Mouse (Mus musculus) kidney, postnatal 0 days (tissue): ENCODE results near the gene Tsc2. TPM values are rescaled to one million over a fixed set of nuclear protein-coding genes. Genes with fewer than 3 reads are reported as not detected.

Source experiments
- ATAC-seq: fragments of 200-750 bp; cut with Nextera tagmentation; replicated peaks from 2 replicates; pipeline ENCODE4 v1.8.0; 2017; ENCODE audit warnings: low read depth, moderate number of reproducible peaks, moderate TSS enrichment, moderate library complexity; ENCODE audit not compliant: low FRiP score
- DNase-seq: peaks from one replicate; pipeline ENCODE4 v3.0.0-alpha.2; 2016; ENCODE audit warnings: low spot score
- H3K27ac ChIP-seq: fragments of 300-500 bp; sonication (generic); 2 replicates; pipeline ENCODE4 v1.5.1; 2014; ENCODE audit warnings: mild to moderate bottlenecking
- H3K27me3 ChIP-seq: fragments of 300-500 bp; sonication (generic); 2 replicates; pipeline ENCODE4 v1.6.1; 2014; ENCODE audit warnings: low read length, mixed read lengths; ENCODE audit not compliant: insufficient read depth
- H3K36me3 ChIP-seq: fragments of 300-500 bp; sonication (generic); 2 replicates; pipeline ENCODE4 v1.6.1; 2014; ENCODE audit warnings: low read length, mixed read lengths; ENCODE audit not compliant: insufficient read depth
- H3K4me1 ChIP-seq: fragments of 300-500 bp; sonication (generic); replicated peaks from 2 replicates; pipeline ENCODE4 v1.6.1; 2014; ENCODE audit warnings: antibody characterized with exemption, low read length, mixed read lengths; ENCODE audit not compliant: insufficient read depth
- H3K4me2 ChIP-seq: fragments of 300-500 bp; sonication (generic); 2 replicates; pipeline ENCODE4 v1.6.1; 2014; ENCODE audit warnings: mild to moderate bottlenecking, low read length, moderate library complexity, mixed read lengths
- H3K4me3 ChIP-seq: fragments of 300-500 bp; sonication (generic); replicated peaks from 2 replicates; pipeline ENCODE4 v1.5.1; 2014; ENCODE audit warnings: low read depth, low read length
- H3K9ac ChIP-seq: fragments of 300-500 bp; sonication (generic); 2 replicates; pipeline ENCODE4 v1.6.1; 2014; ENCODE audit warnings: low read depth, low read length
- H3K9me3 ChIP-seq: fragments of 300-500 bp; sonication (generic); replicated peaks from 2 replicates; pipeline ENCODE4 v1.6.1; 2016; ENCODE audit warnings: low read length, inconsistent platforms, mixed read lengths
- CTCF ChIP-seq: IDR thresholded peaks from 2 replicates; pipeline ENCODE4 v1.5.1; 2016; ENCODE audit warnings: antibody characterized with exemption, low read depth, mild to moderate bottlenecking, moderate library complexity
- WGBS: fragments of 180-500 bp; shearing (Covaris S2); extraction: QIAGEN DNeasy Blood & Tissue Kit; methylation state at CpG from one replicate; pipeline ENCODE4 v1.1.7; 2014; 5-methylcytosine and 5-hydroxymethylcytosine counted together
- polyA plus RNA-seq: library from polyadenylated mRNA; unstranded; fragments of >200 nt; fragmentation: Nextera tagmentation; extraction: Ambion mirVana; gene quantifications from 2 replicates; pipeline ENCODE4 v1.2.1, GENCODE M21; 2015

The Tsc2 gene
- polyA plus RNA-seq, 1 experiment from 2014 or later: 36.4 TPM

DNA sequence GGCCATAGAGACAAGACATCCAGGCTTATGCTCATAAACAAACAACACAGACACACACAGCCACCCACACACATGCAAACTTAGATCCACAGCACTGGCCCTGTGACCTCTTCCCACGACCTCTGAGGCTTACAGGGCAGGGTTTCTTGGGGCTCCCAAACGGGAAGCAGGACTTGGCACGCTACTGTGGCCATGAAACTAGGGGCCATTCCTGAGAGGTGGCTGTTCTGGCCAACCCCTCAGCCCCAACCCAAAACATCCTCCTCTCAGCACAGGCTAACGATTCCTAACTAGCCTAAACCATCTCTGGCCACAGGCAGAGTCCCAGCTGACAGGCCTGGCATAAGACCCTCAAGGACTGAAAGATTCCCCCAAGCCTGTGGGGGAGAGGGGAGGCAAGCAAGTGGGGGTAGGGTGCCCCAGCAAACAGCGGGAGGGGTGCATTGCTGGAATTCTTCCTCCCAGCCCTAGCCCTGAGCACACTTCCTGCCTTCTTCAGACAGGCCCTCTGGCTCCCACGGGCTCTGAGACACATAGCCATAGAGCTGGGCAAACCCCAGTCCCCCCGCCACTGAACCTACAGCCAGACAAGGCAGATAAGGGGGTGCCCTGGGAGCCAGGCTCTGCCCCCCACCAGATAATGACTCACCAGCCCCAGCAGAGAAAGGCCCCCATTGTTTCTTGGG, 11.7 kb upstream of the Tsc2 start:
- peak; percentile 30; the same call in 1 of the 2 replicates for ATAC-seq
- H3K36me3 ChIP-seq: 0 out of 2 replicates have a peak, but pooled peaks cover 13% of the 10 kb centered on the region

DNA sequence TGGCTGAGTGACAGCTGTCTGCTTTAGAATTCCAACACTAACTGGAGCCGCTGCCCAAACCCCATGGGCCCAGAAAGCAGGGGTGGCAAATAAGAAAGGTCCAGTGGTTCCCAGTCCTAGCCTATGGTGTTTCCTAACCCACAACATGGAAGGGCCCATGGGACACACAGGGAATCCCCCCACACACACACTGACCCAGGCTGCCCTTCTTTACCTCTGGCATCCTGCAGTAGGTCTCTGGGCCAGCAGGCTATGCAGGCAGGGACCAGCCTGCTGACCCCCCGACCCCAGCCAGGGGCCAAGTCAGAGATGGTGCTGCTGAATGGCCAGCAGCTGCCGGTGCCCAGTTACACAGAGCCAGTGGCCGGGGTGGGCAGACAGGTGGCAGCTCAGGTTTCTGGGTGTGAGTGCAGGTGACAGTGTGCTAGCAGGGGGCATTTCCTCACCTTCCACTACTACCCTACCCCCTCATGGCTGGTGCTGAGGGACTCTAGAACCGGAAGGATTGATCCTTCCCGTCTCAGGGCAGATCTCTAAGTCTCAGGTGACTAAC, 10.4 kb upstream of the Tsc2 start:
- no peak for ATAC-seq
- TF ChIP-seq CTCF: no peak
- no peak for DNase-seq
- no peak overlapping the region for H3K27ac ChIP-seq
- peaks cover 36% of the 10 kb centered on the region for H3K4me1 ChIP-seq
- 56% methylated on average over 6 of the region's 6 CpGs for WGBS
- peaks cover 18% of the 10 kb centered on the region; the same call in 1 of the 2 replicates for H3K36me3 ChIP-seq
- no peaks in the 10 kb centered on the region for H3K27me3 ChIP-seq
- H3K9ac ChIP-seq: peak overlapping the region; percentile 47; the same call in 1 of the 2 replicates
- 0 out of 2 replicates have a peak overlapping the region, but pooled peaks have one; percentile 17 for H3K4me3 ChIP-seq
- H3K4me2 ChIP-seq: peak overlapping the region; percentile 46
- H3K9me3 ChIP-seq: no peaks in the 10 kb centered on the region

More for the DNA sequence above, 11.7 kb upstream of the Tsc2 start:
- no peaks in the 10 kb centered on the region for H3K27me3 ChIP-seq
- H3K4me3 ChIP-seq: peak overlapping the region; percentile 17; the same call in 1 of the 2 replicates
- WGBS: 38% methylated on average over 7 of the region's 7 CpGs
- H3K4me2 ChIP-seq: peak overlapping the region; percentile 46
- H3K9ac ChIP-seq: peak overlapping the region; percentile 47
- peaks cover 34% of the 10 kb centered on the region for H3K4me1 ChIP-seq
- no peaks in the 10 kb centered on the region for H3K9me3 ChIP-seq
- TF ChIP-seq CTCF: no peak
- DNase-seq: peak; percentile 74
- H3K27ac ChIP-seq: peak overlapping the region; percentile 84

DNA sequence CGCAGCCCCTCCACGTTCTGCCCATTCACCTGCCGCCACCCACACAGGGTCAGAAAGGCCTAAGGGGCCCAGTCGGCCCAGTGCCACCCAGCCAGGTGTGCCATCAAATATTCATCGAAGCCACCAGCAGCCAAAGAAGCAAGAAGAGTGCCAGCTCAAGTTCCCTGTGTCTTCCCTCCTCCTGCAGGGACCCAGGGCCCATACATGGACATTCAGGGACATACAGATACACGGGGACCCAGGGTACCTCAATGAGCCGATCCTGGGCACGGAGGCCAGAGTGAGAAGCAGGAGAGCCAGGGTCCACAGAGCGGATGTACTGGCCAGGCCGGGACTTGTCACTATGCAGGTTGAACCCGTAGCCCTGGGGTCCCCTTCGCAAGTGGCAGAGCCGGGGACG, 9.5 kb upstream of the Tsc2 start:
- Histone ChIP-seq H3K4me3 (no peak overlapping the region), H3K36me3 (peaks cover 13% of the 10 kb centered on the region; the same call in 1 of the 2 replicates), H3K9me3 (no peaks in the 10 kb centered on the region), H3K4me2 (no peak overlapping the region), H3K9ac (no peak overlapping the region), H3K27me3 (no peaks in the 10 kb centered on the region), H3K4me1 (peaks cover 36% of the 10 kb centered on the region), H3K27ac (no peak overlapping the region)
- TF ChIP-seq CTCF: no peak
- 89% methylated on average over 14 of the region's 14 CpGs for WGBS
- no peak for DNase-seq
- no peak for ATAC-seq

DNA sequence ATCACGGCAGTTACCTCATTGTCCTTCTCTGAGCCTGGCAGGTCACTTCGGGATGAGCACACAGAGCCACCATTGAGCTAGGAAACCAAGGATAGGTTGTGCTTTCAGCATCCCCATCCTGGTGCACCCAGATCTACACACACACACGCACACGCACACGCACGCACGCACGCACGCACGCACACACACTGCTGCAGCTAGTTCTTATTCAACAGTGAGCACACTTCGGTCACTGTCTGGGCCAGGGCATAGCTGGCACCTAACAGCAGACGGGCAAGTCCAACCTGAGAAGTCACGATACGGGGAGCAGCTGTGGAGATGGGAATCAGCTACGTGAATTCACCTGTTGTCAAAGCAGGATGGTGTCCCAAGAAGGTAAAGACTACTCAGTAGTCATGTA, 8.2 kb upstream of the Tsc2 start:
- no peak for ATAC-seq
- H3K36me3 ChIP-seq: peaks cover 16% of the 10 kb centered on the region; the same call in 1 of the 2 replicates
- no peak overlapping the region for H3K4me2 ChIP-seq
- H3K4me1 ChIP-seq: peaks cover 33% of the 10 kb centered on the region
- no peaks in the 10 kb centered on the region for H3K9me3 ChIP-seq
- 0 out of 2 replicates have a peak overlapping the region, but pooled peaks have one; percentile 4 for H3K9ac ChIP-seq
- no peak for TF ChIP-seq CTCF
- H3K27ac ChIP-seq: 0 out of 2 replicates have a peak overlapping the region, but pooled peaks have one; percentile 80
- 93% methylated on average over 15 of the region's 15 CpGs for WGBS
- no peak overlapping the region for H3K4me3 ChIP-seq
- no peaks in the 10 kb centered on the region for H3K27me3 ChIP-seq
- DNase-seq: no peak

DNA sequence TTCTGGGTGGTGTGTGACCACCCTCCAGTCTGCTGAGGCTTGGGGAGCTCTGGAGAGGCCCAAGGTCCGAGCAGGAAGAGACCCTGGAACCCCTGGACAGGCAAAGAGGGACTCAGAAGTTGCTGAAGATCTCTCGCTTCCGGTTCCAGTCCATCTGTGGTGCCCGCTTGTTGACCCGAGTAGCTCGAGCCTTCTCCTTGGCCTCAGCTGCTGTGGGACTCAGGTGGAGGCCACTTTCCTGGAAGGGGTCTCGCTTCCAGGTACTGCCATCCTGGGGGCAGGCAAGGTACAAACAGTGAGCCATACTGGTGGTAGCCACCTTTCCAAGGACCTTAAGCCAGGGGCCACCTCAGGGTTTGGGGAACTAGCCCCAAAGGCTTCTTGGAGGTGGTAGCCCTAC, 7.7 kb upstream of the Tsc2 start:
- no peaks in the 10 kb centered on the region for H3K9me3 ChIP-seq
- no peak overlapping the region for H3K4me3 ChIP-seq
- no peak for ATAC-seq
- DNase-seq: no peak
- peak overlapping the region; percentile 80 for H3K27ac ChIP-seq
- H3K27me3 ChIP-seq: no peaks in the 10 kb centered on the region
- H3K9ac ChIP-seq: 0 out of 2 replicates have a peak overlapping the region, but pooled peaks have one; percentile 4
- peaks cover 28% of the 10 kb centered on the region for H3K4me1 ChIP-seq
- H3K4me2 ChIP-seq: no peak overlapping the region
- H3K36me3 ChIP-seq: peaks cover 16% of the 10 kb centered on the region; the same call in 1 of the 2 replicates
- 82% methylated on average over 7 of the region's 7 CpGs for WGBS
- no peak for TF ChIP-seq CTCF

DNA sequence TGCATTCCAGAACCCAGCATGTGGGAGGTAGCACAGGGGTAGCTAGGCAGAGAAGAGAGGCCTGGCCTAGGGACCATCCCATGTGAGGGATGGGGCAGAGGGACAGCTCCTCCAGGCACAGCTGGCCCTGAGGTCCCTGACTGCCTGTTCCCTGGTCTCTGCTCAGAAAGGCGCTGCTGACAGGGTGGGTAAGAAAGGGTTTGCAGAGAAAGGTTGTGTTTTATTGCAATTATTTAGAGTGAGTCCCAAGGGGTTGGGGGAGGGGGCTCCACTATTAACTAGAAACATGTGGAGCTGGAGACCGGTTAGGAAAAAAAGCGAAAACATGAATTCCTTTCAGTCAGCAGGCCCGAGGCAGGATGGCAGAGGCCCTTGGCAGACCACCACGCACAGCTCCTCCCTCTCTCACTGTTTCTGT, 7.2 kb upstream of the Tsc2 start:
- TF ChIP-seq CTCF: no peak
- peaks cover 16% of the 10 kb centered on the region; the same call in 1 of the 2 replicates for H3K36me3 ChIP-seq
- no peak overlapping the region for H3K4me3 ChIP-seq
- peak overlapping the region; percentile 80 for H3K27ac ChIP-seq
- H3K4me2 ChIP-seq: no peak overlapping the region
- DNase-seq (peak; percentile 57), ATAC-seq (peak; percentile 12; the same call in 1 of the 2 replicates)
- H3K27me3 ChIP-seq: no peaks in the 10 kb centered on the region
- H3K9ac ChIP-seq: no peak overlapping the region
- no peaks in the 10 kb centered on the region for H3K9me3 ChIP-seq
- 44% methylated on average over 5 of the region's 5 CpGs for WGBS
- H3K4me1 ChIP-seq: peaks cover 23% of the 10 kb centered on the region
